Mouse (Mus musculus) activated CD4-positive, CD25-positive, alpha-beta regulatory T cell (primary cell): Measurements from ENCODE around the gene Elk1. TPM values are rescaled to one million over a fixed set of nuclear protein-coding genes. Genes with fewer than 3 reads are reported as not detected.

Experiments
- polyA plus RNA-seq, 2 experiments: library from polyadenylated mRNA; unstranded; fragments of 100-300 nt; shearing (Covaris generic); gene quantifications; one replicate each; pipeline ENCODE4 v1.2.1; 2017

Elk1 gene
- polyA plus RNA-seq = 1 to 10 TPM; 6.4 to 8.5 TPM

GRCm38 (mm10) chrX:20950191-20950880, at the start of gene Elk1:
Gene Elk1, minus strand, starts transcription at chrX:20950608.

GRCm38 (mm10) chrX:20961477-20962378, 11.3 kb upstream of the Elk1 start, which contains the start of gene Uxt:
Gene Uxt, minus strand, starts transcription at chrX:20962017.

GRCm38 (mm10) chrX:20931364-20931763, 19.0 kb downstream of the Elk1 start, which contains the start of gene Cfp:
Gene Cfp, minus strand, starts transcription at chrX:20931555.

GRCm38 (mm10) chrX:20920844-20921364, 29.5 kb downstream of the Elk1 start, which contains the start of gene Syn1:
Gene Syn1, minus strand, starts transcription at chrX:20921004.

Other genes starting within 250 kb of the Elk1 start
- gene Usp11, start 246.7 kb downstream of the Elk1 start, polyA plus RNA-seq = 10 to 100 TPM in 1 of 2 experiments, 1 to 10 TPM in 1; 5.9 to 13.9 TPM
- 100 to 1,000 TPM; 133 to 139 TPM for gene Araf, start 152.8 kb downstream of the Elk1 start, polyA plus RNA-seq
- gene Timp1, start 80.4 kb downstream of the Elk1 start, polyA plus RNA-seq = 1 to 10 TPM in 1 of 2 experiments, not detected in 1; 1.5 TPM
- under 1 TPM; 0.32 to 0.33 TPM for gene Syn1, start 29.6 kb downstream of the Elk1 start, polyA plus RNA-seq
- 10 to 100 TPM in 1 of 2 experiments, 1 to 10 TPM in 1; 6.3 to 19.2 TPM for gene Cfp, start 19.1 kb downstream of the Elk1 start, polyA plus RNA-seq
- gene Uxt, start 11.4 kb upstream of the Elk1 start, polyA plus RNA-seq = 10 to 100 TPM; 46.3 to 62.6 TPM
- gene Zfp182, start 111.7 kb upstream of the Elk1 start, polyA plus RNA-seq = 10 to 100 TPM; 10.3 to 14.3 TPM
- not detected for gene Spaca5, start 117.8 kb upstream of the Elk1 start, polyA plus RNA-seq
- gene Zfp300, start 138.9 kb upstream of the Elk1 start, polyA plus RNA-seq = 1 to 10 TPM; 1.2 to 3.2 TPM
- gene Ssxa1, start 165.2 kb upstream of the Elk1 start, polyA plus RNA-seq = not detected
- gene Gm21876, start 225.0 kb upstream of the Elk1 start, polyA plus RNA-seq = not detected